Mouse (Mus musculus) hindbrain, embryonic 10.5 days (tissue): Measurements from ENCODE around the gene A1cf. TPM values are rescaled to one million over a fixed set of nuclear protein-coding genes. Genes with fewer than 3 reads are reported as not detected.

ENCODE experiments used
- DNase-seq: peaks from one replicate; pipeline ENCODE4 v3.0.0-alpha.2; 2017; ENCODE audit warnings: low spot score
- H3K27ac ChIP-seq: fragments of 300-500 bp; sonication (generic); 2 replicates; pipeline ENCODE4 v1.5.1; 2016; ENCODE audit warnings: mild to moderate bottlenecking, moderate library complexity
- H3K27me3 ChIP-seq: fragments of 300-500 bp; sonication (generic); 2 replicates; pipeline ENCODE4 v1.6.1; 2016; ENCODE audit warnings: mild to moderate bottlenecking; ENCODE audit not compliant: poor library complexity, insufficient read depth, severe bottlenecking
- H3K36me3 ChIP-seq: fragments of 300-500 bp; sonication (generic); 2 replicates; pipeline ENCODE4 v1.6.1; 2016; ENCODE audit warnings: mild to moderate bottlenecking, moderate library complexity
- H3K4me1 ChIP-seq: fragments of 300-500 bp; sonication (generic); replicated peaks from 2 replicates; pipeline ENCODE4 v1.6.1; 2016; ENCODE audit warnings: mild to moderate bottlenecking
- H3K4me3 ChIP-seq: fragments of 300-500 bp; sonication (generic); 2 replicates; pipeline ENCODE4 v1.5.1; 2016; ENCODE audit warnings: mild to moderate bottlenecking, moderate library complexity
- H3K9me3 ChIP-seq: fragments of 300-500 bp; sonication (generic); 2 replicates; pipeline ENCODE4 v1.6.1; 2016; ENCODE audit warnings: mild to moderate bottlenecking, moderate library complexity
- WGBS: fragments of 180-500 bp; shearing (Covaris S2); methylation state at CpG from one replicate; pipeline ENCODE4 v1.1.7; 2016; 5-methylcytosine and 5-hydroxymethylcytosine counted together
- polyA plus RNA-seq: library from polyadenylated mRNA; unstranded; fragments of >200 nt; fragmentation: Nextera tagmentation; extraction: Ambion mirVana; gene quantifications from 2 replicates; pipeline ENCODE4 v1.2.1, GENCODE M21; 2016

The A1cf gene
- polyA plus RNA-seq, 1 experiment from 2014 or later, result not detected

- Histone ChIP-seq H3K27ac (no peak overlapping the region), H3K4me1 (0 out of 2 replicates have a peak, but pooled peaks cover 4% of the 10 kb centered on the region), H3K27me3 (no peaks in the 10 kb centered on the region), H3K36me3 (no peaks in the 10 kb centered on the region), H3K4me3 (no peak overlapping the region), H3K9me3 (no peaks in the 10 kb centered on the region)
- 92% methylated on average over 1 of the region's 1 CpGs for WGBS
- DNase-seq, result no peak
These were observed 27.4 kb downstream of the A1cf start for GRCm38 (mm10) chr19:31895971-31896370.

GRCm38 (mm10) chr19:31896711-31897110, 28.1 kb downstream of the A1cf start:
- Histone ChIP-seq H3K27me3 (no peaks in the 10 kb centered on the region), H3K4me3 (no peak overlapping the region), H3K36me3 (no peaks in the 10 kb centered on the region), H3K4me1 (0 out of 2 replicates have a peak, but pooled peaks cover 4% of the 10 kb centered on the region), H3K27ac (no peak overlapping the region), H3K9me3 (no peaks in the 10 kb centered on the region)
- DNase-seq, result no peak
- WGBS, result 85% methylated on average over 1 of the region's 1 CpGs

GRCm38 (mm10) chr19:31905671-31906070, 37.1 kb downstream of the A1cf start:
- H3K9me3 ChIP-seq, result no peaks in the 10 kb centered on the region

GRCm38 (mm10) chr19:31910423-31910822, 41.9 kb downstream of the A1cf start:
- 77% methylated on average over 6 of the region's 6 CpGs for WGBS
- DNase-seq, result no peak
- Histone ChIP-seq H3K36me3 (no peaks in the 10 kb centered on the region), H3K4me1 (peaks cover 5% of the 10 kb centered on the region; the same call in 1 of the 2 replicates), H3K27me3 (no peaks in the 10 kb centered on the region), H3K27ac (no peak overlapping the region), H3K9me3 (no peaks in the 10 kb centered on the region), H3K4me3 (no peak overlapping the region)

More at GRCm38 (mm10) chr19:31905671-31906070, 37.1 kb downstream of the A1cf start:
- peaks cover 5% of the 10 kb centered on the region; the same call in 1 of the 2 replicates for H3K4me1 ChIP-seq
- WGBS, result 48% methylated on average over 7 of the region's 7 CpGs
- peak; percentile 25 for DNase-seq
- H3K27ac ChIP-seq, result no peak overlapping the region
- H3K27me3 ChIP-seq, result no peaks in the 10 kb centered on the region
- H3K4me3 ChIP-seq, result no peak overlapping the region
- H3K36me3 ChIP-seq, result no peaks in the 10 kb centered on the region

- Histone ChIP-seq H3K36me3 (no peaks in the 10 kb centered on the region), H3K27ac (no peak overlapping the region), H3K27me3 (no peaks in the 10 kb centered on the region), H3K4me1 (no peaks in the 10 kb centered on the region), H3K9me3 (no peaks in the 10 kb centered on the region), H3K4me3 (no peak overlapping the region)
- WGBS, result 96% methylated on average over 4 of the region's 4 CpGs
- DNase-seq, result no peak
These were observed 45.4 kb downstream of the A1cf start for GRCm38 (mm10) chr19:31913946-31914345.

GRCm38 (mm10) chr19:31920357-31920756, 51.8 kb downstream of the A1cf start:
- WGBS, result 97% methylated on average over 4 of the region's 4 CpGs
- Histone ChIP-seq H3K27ac (no peak overlapping the region), H3K4me3 (no peak overlapping the region), H3K36me3 (no peaks in the 10 kb centered on the region), H3K27me3 (no peaks in the 10 kb centered on the region), H3K9me3 (no peaks in the 10 kb centered on the region), H3K4me1 (no peaks in the 10 kb centered on the region)
- no peak for DNase-seq

- H3K4me1 ChIP-seq, result no peaks in the 10 kb centered on the region
- peak; percentile 4 for DNase-seq
- H3K36me3 ChIP-seq, result no peaks in the 10 kb centered on the region
- H3K4me3 ChIP-seq, result no peak overlapping the region
- H3K27ac ChIP-seq, result no peak overlapping the region
- H3K9me3 ChIP-seq, result no peaks in the 10 kb centered on the region
- no peaks in the 10 kb centered on the region for H3K27me3 ChIP-seq
- 50% methylated on average over 5 of the region's 5 CpGs for WGBS
These were observed 53.3 kb downstream of the A1cf start for GRCm38 (mm10) chr19:31921852-31922251.

GRCm38 (mm10) chr19:31923615-31924352, 55.2 kb downstream of the A1cf start:
- no peaks in the 10 kb centered on the region for H3K36me3 ChIP-seq
- no peak for DNase-seq
- H3K9me3 ChIP-seq, result no peaks in the 10 kb centered on the region
- H3K4me1 ChIP-seq, result no peaks in the 10 kb centered on the region
- H3K27me3 ChIP-seq, result no peaks in the 10 kb centered on the region
- no peak overlapping the region for H3K4me3 ChIP-seq
- WGBS, result 87% methylated on average over 6 of the region's 6 CpGs
- no peak overlapping the region for H3K27ac ChIP-seq

GRCm38 (mm10) chr19:31950793-31951489, 82.4 kb downstream of the A1cf start:
- DNase-seq, result no peak
- Histone ChIP-seq H3K4me3 (no peak overlapping the region), H3K9me3 (no peaks in the 10 kb centered on the region), H3K27me3 (no peaks in the 10 kb centered on the region), H3K36me3 (no peaks in the 10 kb centered on the region), H3K4me1 (no peaks in the 10 kb centered on the region), H3K27ac (no peak overlapping the region)
- WGBS, result 87% methylated on average over 7 of the region's 7 CpGs

- Histone ChIP-seq H3K4me3 (no peak overlapping the region), H3K27me3 (no peaks in the 10 kb centered on the region), H3K36me3 (no peaks in the 10 kb centered on the region), H3K27ac (no peak overlapping the region), H3K9me3 (no peaks in the 10 kb centered on the region), H3K4me1 (no peaks in the 10 kb centered on the region)
- 82% methylated on average over 2 of the region's 2 CpGs for WGBS
- no peak for DNase-seq
These were observed 85.2 kb downstream of the A1cf start for GRCm38 (mm10) chr19:31953799-31954198.

- Histone ChIP-seq H3K9me3 (no peaks in the 10 kb centered on the region), H3K27ac (no peak overlapping the region), H3K4me1 (no peaks in the 10 kb centered on the region), H3K36me3 (no peaks in the 10 kb centered on the region), H3K27me3 (no peaks in the 10 kb centered on the region), H3K4me3 (no peak overlapping the region)
- DNase-seq, result no peak
- 90% methylated on average over 4 of the region's 4 CpGs for WGBS
These were observed 85.7 kb downstream of the A1cf start for GRCm38 (mm10) chr19:31954267-31954666.

- Histone ChIP-seq H3K36me3 (no peaks in the 10 kb centered on the region), H3K4me1 (no peaks in the 10 kb centered on the region), H3K9me3 (no peaks in the 10 kb centered on the region), H3K4me3 (no peak overlapping the region), H3K27me3 (no peaks in the 10 kb centered on the region), H3K27ac (no peak overlapping the region)
- DNase-seq, result no peak
- 89% methylated on average over 4 of the region's 4 CpGs for WGBS
These were observed 86.1 kb downstream of the A1cf start for GRCm38 (mm10) chr19:31954696-31955095.

- 82% methylated on average over 2 of the region's 2 CpGs for WGBS
These were observed 87.8 kb downstream of the A1cf start for GRCm38 (mm10) chr19:31956359-31956758.

More at GRCm38 (mm10) chr19:31956359-31956758, 87.8 kb downstream of the A1cf start:
- Histone ChIP-seq H3K4me1 (no peaks in the 10 kb centered on the region), H3K4me3 (no peak overlapping the region), H3K36me3 (no peaks in the 10 kb centered on the region), H3K27me3 (no peaks in the 10 kb centered on the region), H3K9me3 (no peaks in the 10 kb centered on the region), H3K27ac (no peak overlapping the region)
- DNase-seq, result no peak
